Mouse (Mus musculus) cortical plate, adult 2 months (tissue): ENCODE data around the gene Phyh.

Experiments
- CTCF ChIP-seq: fragments of 200-500 bp; IDR thresholded peaks from 2 replicates; pipeline ENCODE4 v1.5.1; 2011; ENCODE audit warnings: mild to moderate bottlenecking, control low read depth, low read length; ENCODE audit not compliant: insufficient read depth; ENCODE audit errors: extremely low read depth
- POLR2A ChIP-seq: fragments of 200-500 bp; IDR thresholded peaks from 2 replicates; pipeline ENCODE4 v1.6.1; 2011; ENCODE audit warnings: mild to moderate bottlenecking, low read length, control low read depth; ENCODE audit not compliant: insufficient read depth; ENCODE audit errors: extremely low read depth

DNA sequence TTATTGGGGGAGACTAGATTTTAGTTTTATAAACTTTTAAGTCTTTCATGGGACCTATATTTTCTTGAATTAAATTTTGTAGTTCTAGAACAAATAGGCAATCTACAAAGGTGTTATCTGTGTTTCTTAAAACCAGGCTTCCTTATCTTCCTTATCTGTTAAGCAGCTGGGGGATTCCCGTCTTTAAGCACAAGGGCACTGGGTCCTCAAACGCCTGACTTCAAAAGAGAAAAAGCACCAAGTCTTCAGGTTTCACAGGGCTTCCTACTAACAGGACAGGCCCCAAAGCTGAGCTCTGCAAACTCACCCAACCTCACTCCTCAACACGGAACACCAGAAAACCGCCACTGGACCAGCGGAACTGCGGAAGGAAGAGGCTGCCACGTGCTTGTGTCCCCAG lies 10.9 kb upstream of the Phyh start:
- TF ChIP-seq CTCF (no peak), POLR2A (no peak)
